Mouse (Mus musculus) thymus, adult 2 months (tissue): ENCODE results near the gene Ap3m1. TPM values are rescaled to one million over a fixed set of nuclear protein-coding genes. Genes with fewer than 3 reads are reported as not detected.
A peak's percentile ranks its signal among the peaks of the same experiment; 100 is the strongest.

ENCODE experiments used
- DNase-seq: peaks from one replicate; pipeline ENCODE4 v3.0.0; 2021
- H3K27ac ChIP-seq: fragments of 200-500 bp; 2 replicates; pipeline ENCODE4 v1.5.1; 2012; ENCODE audit warnings: low read length, control low read depth; ENCODE audit not compliant: control insufficient read depth, insufficient read depth
- H3K27me3 ChIP-seq: fragments of 200-500 bp; 2 replicates; pipeline ENCODE4 v1.6.1; 2012; ENCODE audit warnings: mild to moderate bottlenecking, low read length, moderate library complexity, mixed read lengths; ENCODE audit not compliant: control insufficient read depth, insufficient read depth
- H3K36me3 ChIP-seq: fragments of 200-500 bp; 2 replicates; pipeline ENCODE4 v1.6.1; 2012; ENCODE audit warnings: mild to moderate bottlenecking, low read length, moderate library complexity; ENCODE audit not compliant: control insufficient read depth, insufficient read depth
- H3K4me1 ChIP-seq: fragments of 200-500 bp; replicated peaks from 2 replicates; pipeline ENCODE4 v1.6.1; 2012; ENCODE audit warnings: low read length; ENCODE audit not compliant: control insufficient read depth, insufficient read depth
- H3K4me3 ChIP-seq: fragments of 200-500 bp; 2 replicates; pipeline ENCODE4 v1.5.1; 2012; ENCODE audit warnings: mild to moderate bottlenecking, low read length, control low read depth, moderate library complexity; ENCODE audit not compliant: control insufficient read depth, insufficient read depth
- CTCF ChIP-seq: fragments of 200-500 bp; IDR thresholded peaks from 2 replicates; pipeline ENCODE4 v1.5.1; 2012; ENCODE audit warnings: mild to moderate bottlenecking, control low read depth, low read length, moderate library complexity, borderline replicate concordance; ENCODE audit not compliant: control insufficient read depth, poor library complexity, insufficient read depth; ENCODE audit errors: extremely low read depth
- POLR2A ChIP-seq: fragments of 200-500 bp; IDR thresholded peaks from 2 replicates; pipeline ENCODE4 v1.6.1; 2012; ENCODE audit warnings: mild to moderate bottlenecking, low read length, control low read depth, moderate library complexity; ENCODE audit not compliant: control insufficient read depth, poor library complexity, insufficient read depth; ENCODE audit errors: extremely low read depth
- WGBS: fragments of 180-500 bp; shearing (Covaris S2); methylation state at CpG from one replicate; pipeline ENCODE4 v1.1.7; 2018; 5-methylcytosine and 5-hydroxymethylcytosine counted together
- polyA plus RNA-seq: library from polyadenylated mRNA; depleted of rRNA; stranded (reverse); fragments of >200 nt; gene quantifications from 2 replicates; pipeline ENCODE4 v1.2.3, GENCODE M21; 2012

The Ap3m1 gene
- polyA plus RNA-seq, 1 experiment = 34.1 TPM

- Histone ChIP-seq H3K27me3 (no peaks in the 10 kb centered on the region), H3K4me1 (no peaks in the 10 kb centered on the region), H3K4me3 (no peak overlapping the region), H3K27ac (no peak overlapping the region), H3K36me3 (no peaks in the 10 kb centered on the region)
- DNase-seq = no peak
- TF ChIP-seq POLR2A = no peak
- no peak for TF ChIP-seq CTCF
- WGBS = 89% methylated on average over 5 of the region's 5 CpGs
Measured at GRCm38 (mm10) chr14:21085666-21086065, 33.4 kb upstream of the Ap3m1 start.

DNA sequence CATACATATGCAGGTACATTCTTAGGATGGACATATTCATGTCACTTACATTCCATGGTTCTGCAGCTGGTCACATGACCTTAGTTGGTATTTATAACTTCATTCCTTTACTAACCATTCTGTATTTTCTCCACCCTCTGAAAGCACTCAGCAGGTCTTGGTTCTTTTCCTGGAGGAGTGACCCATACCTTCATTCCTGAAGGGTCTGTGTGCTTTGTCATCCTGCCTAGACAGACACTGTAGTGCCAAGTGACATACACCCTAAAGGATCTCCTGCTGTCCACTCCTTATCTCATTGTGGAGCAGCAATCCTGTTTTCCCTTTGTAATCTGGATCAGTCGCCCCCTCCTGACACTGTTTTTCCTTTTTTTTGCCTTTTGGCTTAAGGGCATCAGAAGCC is 30.5 kb upstream of the Ap3m1 start:
- WGBS = 94% methylated on average over 1 of the region's 1 CpGs
- no peak overlapping the region for H3K27ac ChIP-seq

GRCm38 (mm10) chr14:21078511-21078910 is 26.2 kb upstream of the Ap3m1 start:
- Histone ChIP-seq H3K27me3 (no peaks in the 10 kb centered on the region), H3K27ac (no peak overlapping the region), H3K4me1 (peaks cover 5% of the 10 kb centered on the region; the same call in 1 of the 2 replicates), H3K4me3 (no peak overlapping the region), H3K36me3 (no peaks in the 10 kb centered on the region)
- TF ChIP-seq CTCF = no peak
- TF ChIP-seq POLR2A = no peak
- no peak for DNase-seq

More for the DNA sequence above, 30.5 kb upstream of the Ap3m1 start:
- Histone ChIP-seq H3K4me3 (no peak overlapping the region), H3K36me3 (no peaks in the 10 kb centered on the region), H3K4me1 (no peaks in the 10 kb centered on the region), H3K27me3 (no peaks in the 10 kb centered on the region)
- TF ChIP-seq CTCF = no peak
- no peak for TF ChIP-seq POLR2A
- no peak for DNase-seq

DNA sequence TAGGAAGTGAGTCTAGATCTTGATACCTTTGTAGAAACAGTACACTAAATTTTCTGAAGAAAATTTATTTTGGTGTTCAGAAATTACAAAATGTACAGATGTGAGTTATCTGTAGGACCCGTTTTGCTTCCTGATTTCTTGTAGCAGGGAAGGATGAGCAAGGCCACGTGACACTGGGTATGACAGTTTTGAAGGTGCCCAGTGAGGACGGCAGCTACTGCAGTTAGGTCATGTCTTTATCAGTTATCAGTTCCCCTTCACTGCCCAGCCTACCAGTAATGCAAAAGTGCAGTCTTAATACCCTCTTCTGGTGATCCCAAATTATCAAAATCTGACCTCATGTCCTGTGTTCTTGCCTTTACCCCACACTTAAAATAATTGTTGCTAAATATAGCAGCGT is 25.6 kb upstream of the Ap3m1 start:
- H3K27ac ChIP-seq = no peak overlapping the region
- TF ChIP-seq POLR2A (no peak), CTCF (no peak)
- no peaks in the 10 kb centered on the region for H3K36me3 ChIP-seq
- no peak overlapping the region for H3K4me3 ChIP-seq
- 91% methylated on average over 4 of the region's 4 CpGs for WGBS
- DNase-seq = no peak
- no peaks in the 10 kb centered on the region for H3K27me3 ChIP-seq
- H3K4me1 ChIP-seq = peaks cover 5% of the 10 kb centered on the region; the same call in 1 of the 2 replicates

GRCm38 (mm10) chr14:21076501-21077194 is 24.3 kb upstream of the Ap3m1 start:
- Histone ChIP-seq H3K36me3 (no peaks in the 10 kb centered on the region), H3K4me3 (peak overlapping the region; percentile 69), H3K27ac (no peak overlapping the region), H3K4me1 (peaks cover 5% of the 10 kb centered on the region; the same call in 1 of the 2 replicates), H3K27me3 (no peaks in the 10 kb centered on the region)
- 49% methylated on average over 7 of the region's 7 CpGs for WGBS
- peak; percentile 7 for DNase-seq
- TF ChIP-seq POLR2A = no peak
- no peak for TF ChIP-seq CTCF

DNA sequence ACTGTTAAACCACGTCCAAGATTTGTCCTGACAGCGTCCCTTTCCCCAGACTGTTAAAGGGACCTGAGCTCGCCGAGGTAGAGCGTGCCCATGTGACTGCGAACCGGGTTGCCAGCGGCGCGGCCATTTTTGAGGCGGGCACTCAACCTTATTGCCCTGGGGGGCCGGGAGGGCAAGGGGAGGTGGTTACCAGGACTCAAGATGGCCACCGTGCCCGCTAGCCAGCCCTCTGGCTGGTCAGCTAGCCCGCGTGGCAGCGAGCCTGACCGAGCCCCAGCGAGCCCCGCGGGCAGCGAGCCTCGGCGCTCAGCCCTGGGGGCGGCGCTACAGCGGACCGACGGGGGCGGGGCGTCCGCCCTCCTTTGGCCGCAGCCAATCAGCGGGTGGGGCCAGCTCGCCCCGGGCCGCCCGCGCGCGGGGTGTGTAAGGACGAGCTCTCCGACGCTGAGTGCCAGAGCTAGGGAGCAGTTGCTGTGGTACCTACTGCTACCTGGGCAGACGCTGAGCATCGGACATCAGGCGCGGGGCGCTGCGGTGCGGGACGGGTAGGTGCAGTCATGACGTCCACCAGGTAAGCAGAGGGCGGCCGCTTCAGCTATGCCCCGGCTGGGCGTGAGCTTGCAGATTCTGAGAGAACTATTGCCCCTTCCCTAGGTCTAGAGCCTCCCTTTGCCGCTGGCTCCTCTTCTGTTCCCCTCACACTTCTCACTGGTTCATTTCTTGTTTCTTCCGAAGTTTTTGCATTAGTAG is 23.6 kb upstream of the Ap3m1 start:
- Histone ChIP-seq H3K27ac (no peak overlapping the region), H3K27me3 (no peaks in the 10 kb centered on the region), H3K4me3 (peak overlapping the region; percentile 69), H3K36me3 (no peaks in the 10 kb centered on the region), H3K4me1 (peaks cover 5% of the 10 kb centered on the region; the same call in 1 of the 2 replicates)
- peak; percentile 88 for DNase-seq
- WGBS = under 1% methylated on average over 59 of the region's 59 CpGs
- TF ChIP-seq POLR2A (peak; percentile 64), CTCF (peak; percentile 58; the same call in 1 of the 2 replicates)
